Mouse (Mus musculus) CH12.LX (cell line): ENCODE data around the gene Ms4a18.
A peak's percentile ranks its signal among the peaks of the same experiment; 100 is the strongest.

Experiments
- CTCF ChIP-seq, 2 experiments: IDR thresholded peaks in 1 of 2; conservative IDR thresholded peaks in 1 of 2; 2 replicates each; pipeline ENCODE4 v1.5.1; 2011 to 2012; ENCODE audit warnings: low read depth in 2 of 2, low read length in 2 of 2, improper control_type of control experiment in 1 of 2, inconsistent platforms in 1 of 2, mild to moderate bottlenecking in 1 of 2, moderate library complexity in 1 of 2
- JUND ChIP-seq: conservative IDR thresholded peaks from 2 replicates; pipeline ENCODE4 v1.6.1; 2011; ENCODE audit warnings: low read depth, low read length, improper control_type of control experiment
- NELFE ChIP-seq: IDR thresholded peaks from 2 replicates; pipeline ENCODE4 v1.6.1; 2011; ENCODE audit warnings: low read depth, low read length, improper control_type of control experiment
- POLR2A ChIP-seq: IDR thresholded peaks from 2 replicates; pipeline ENCODE4 v1.6.1; 2011; ENCODE audit warnings: low read depth, mild to moderate bottlenecking, improper control_type of control experiment, low read length
- SIN3A ChIP-seq: IDR thresholded peaks from 2 replicates; pipeline ENCODE4 v1.6.1; 2012; ENCODE audit warnings: low read length, improper control_type of control experiment, inconsistent platforms
- SMC3 ChIP-seq: IDR thresholded peaks from 2 replicates; pipeline ENCODE4 v1.6.1; 2011; ENCODE audit warnings: low read depth, low read length, improper control_type of control experiment
- UBTF ChIP-seq: IDR thresholded peaks from 2 replicates; pipeline ENCODE4 v1.6.1; 2012; ENCODE audit warnings: low read depth, mild to moderate bottlenecking, inconsistent platforms, low read length, improper control_type of control experiment, moderate library complexity

- TF ChIP-seq SIN3A, result 0 out of 2 replicates have a peak, but pooled peaks have one; percentile 34
- no peak for TF ChIP-seq POLR2A
- TF ChIP-seq NELFE, result no peak; the same call in 1 of the 2 replicates
- peak; percentile 92 for TF ChIP-seq SMC3
- TF ChIP-seq CTCF (conservative IDR thresholded peaks at IDR 0.05 in 1 of 2, IDR thresholded peaks at IDR 0.05 in 1 of 2; ENCODE audit: low read depth in 2 of 2, low read length in 2 of 2), result peak; percentile 54 to 95; a peak in 3 of 4 replicates
- TF ChIP-seq JUND, result no peak
- TF ChIP-seq UBTF, result no peak
Observed at GRCm38 (mm10) chr19:10959085-10959977, 58.5 kb downstream of the Ms4a18 start.
